Mouse (Mus musculus): ENCODE measurements around the gene Esrrg.

DNA sequence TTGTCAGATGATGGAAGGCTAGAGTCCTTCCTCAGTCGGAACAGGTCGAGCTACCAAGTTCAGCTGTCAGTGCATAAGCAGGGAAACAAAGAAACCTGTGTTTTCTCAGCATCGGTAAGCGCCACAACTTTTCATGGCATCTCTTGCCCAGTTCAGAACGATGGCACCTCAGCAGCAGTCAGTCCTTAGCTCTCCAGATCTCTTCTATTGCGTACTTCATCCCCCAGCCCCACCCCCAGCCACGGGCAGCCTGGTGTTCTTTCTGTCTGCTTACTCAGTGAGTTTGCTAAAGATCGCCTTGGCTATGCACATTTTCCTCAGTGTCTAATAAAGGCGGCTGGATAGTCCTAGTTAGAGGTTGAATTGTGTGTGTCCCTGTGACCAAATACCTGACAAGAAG is 113.4 kb downstream of the Esrrg start:
- no peak for TF ChIP-seq POLR2A (IDR thresholded peaks at IDR 0.05; ENCODE audit: extremely low read depth, insufficient read depth, low read length)
- TF ChIP-seq CTCF (IDR thresholded peaks at IDR 0.05; ENCODE audit: low read depth, low read length) = no peak

Data from liver, adult 2 months (tissue).